Mouse (Mus musculus): ENCODE results near the gene Msh4. TPM values are rescaled to one million over a fixed set of nuclear protein-coding genes. Genes with fewer than 3 reads are reported as not detected.
A peak's percentile ranks its signal among the peaks of the same experiment; 100 is the strongest.
"Not testable (repeated sequence)": the region's sequence is repeated elsewhere in the genome, so short reads cannot be mapped to it uniquely, and the experiment has no call there.

The Msh4 gene
- polyA plus RNA-seq, 1 experiment from 2014 or later = 0.06 TPM

DNA sequence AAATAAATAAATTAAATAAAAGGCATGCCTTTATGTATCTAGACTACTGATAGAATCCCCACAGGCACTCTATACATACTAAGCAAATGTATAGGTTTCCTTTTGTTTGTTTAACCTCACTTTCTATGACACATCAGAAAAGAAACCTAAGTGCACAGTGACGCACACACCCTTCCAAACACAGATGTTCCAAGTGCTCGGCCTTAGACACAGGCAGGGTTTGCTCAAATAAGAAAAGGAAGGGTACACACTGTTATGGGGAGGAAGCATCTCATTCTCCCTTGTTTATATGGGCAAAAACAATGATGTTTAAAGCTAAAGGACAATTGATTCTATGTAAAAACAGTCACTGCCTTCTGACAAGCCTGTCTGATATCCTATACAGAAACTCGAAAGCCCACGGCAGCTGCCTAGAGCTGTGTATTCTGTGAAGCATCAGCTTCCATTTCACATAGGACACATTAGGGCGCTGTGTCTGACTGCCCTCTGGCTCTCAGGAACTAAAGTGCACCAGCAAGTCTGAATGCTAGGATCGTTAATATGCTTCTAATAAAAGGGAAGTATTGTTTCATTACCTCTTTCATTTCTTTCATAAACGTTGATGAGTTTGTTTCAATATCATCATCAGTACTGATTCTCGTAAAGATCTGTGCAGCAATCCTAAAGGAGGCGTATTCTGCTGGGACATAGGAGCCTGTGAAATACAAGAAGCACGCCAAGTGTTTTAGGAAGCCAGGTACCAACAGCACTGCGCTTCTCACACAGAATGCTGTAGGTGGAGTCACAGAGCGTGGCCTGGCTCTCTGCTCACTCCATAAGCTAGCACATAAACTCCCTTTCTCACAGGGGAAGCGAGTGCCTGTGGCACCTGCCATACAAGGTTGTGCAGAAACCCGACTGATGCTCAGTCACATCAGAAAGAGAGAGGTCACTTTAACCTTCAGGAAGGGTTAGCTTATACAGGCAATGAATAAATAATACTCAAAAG lies 38.5 kb downstream of the Msh4 start:
- Histone ChIP-seq H3K4me3 (no peak overlapping the region), H3K9ac (no peak overlapping the region), H3K9me3 (no peaks in the 10 kb centered on the region), H3K4me1 (no peaks in the 10 kb centered on the region), H3K27me3 (no peaks in the 10 kb centered on the region), H3K36me3 (no peaks in the 10 kb centered on the region), H3K27ac (no peak overlapping the region), H3K4me2 (no peak overlapping the region)
- no peak for ATAC-seq (ENCODE audit: borderline replicate concordance, extremely low read depth, low FRiP score, low TSS enrichment)
- WGBS = 58% methylated on average over 14 of the region's 14 CpGs

- ATAC-seq (ENCODE audit: borderline replicate concordance, extremely low read depth, low FRiP score, low TSS enrichment) = no peak
- WGBS = 77% methylated on average over 4 of the region's 4 CpGs
- Histone ChIP-seq H3K27me3 (no peaks in the 10 kb centered on the region), H3K4me2 (no peak overlapping the region), H3K36me3 (no peaks in the 10 kb centered on the region), H3K27ac (no peak overlapping the region), H3K4me1 (no peaks in the 10 kb centered on the region), H3K4me3 (no peak overlapping the region), H3K9me3 (no peaks in the 10 kb centered on the region), H3K9ac (no peak overlapping the region)
These were observed 41.1 kb downstream of the Msh4 start for GRCm38 (mm10) chr3:153864636-153865429.

DNA sequence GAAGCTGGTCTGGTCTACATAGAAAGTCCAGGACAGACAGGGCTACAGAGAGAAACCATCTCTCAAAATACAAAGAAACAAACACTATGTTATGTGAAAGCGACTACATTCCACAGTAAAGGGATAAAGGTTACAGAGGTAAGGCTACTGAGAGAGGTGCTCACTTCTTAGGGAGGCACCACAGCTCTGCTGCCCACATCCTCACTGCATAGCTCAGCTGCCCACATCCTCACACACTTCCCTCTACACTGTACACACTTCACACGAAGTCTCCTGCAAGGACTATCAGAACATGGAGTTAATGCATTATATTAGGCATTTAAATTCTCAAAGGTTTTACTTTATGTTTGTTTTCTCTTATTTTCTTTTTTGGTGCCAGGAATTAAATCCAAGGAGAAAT lies 42.1 kb downstream of the Msh4 start:
- Histone ChIP-seq H3K27me3 (no peaks in the 10 kb centered on the region), H3K9ac (no peak overlapping the region), H3K9me3 (no peaks in the 10 kb centered on the region), H3K4me2 (no peak overlapping the region), H3K36me3 (no peaks in the 10 kb centered on the region), H3K4me1 (no peaks in the 10 kb centered on the region), H3K4me3 (no peak overlapping the region), H3K27ac (no peak overlapping the region)
- 61% methylated on average over 2 of the region's 2 CpGs for WGBS
- ATAC-seq (ENCODE audit: borderline replicate concordance, extremely low read depth, low FRiP score, low TSS enrichment) = no peak

DNA sequence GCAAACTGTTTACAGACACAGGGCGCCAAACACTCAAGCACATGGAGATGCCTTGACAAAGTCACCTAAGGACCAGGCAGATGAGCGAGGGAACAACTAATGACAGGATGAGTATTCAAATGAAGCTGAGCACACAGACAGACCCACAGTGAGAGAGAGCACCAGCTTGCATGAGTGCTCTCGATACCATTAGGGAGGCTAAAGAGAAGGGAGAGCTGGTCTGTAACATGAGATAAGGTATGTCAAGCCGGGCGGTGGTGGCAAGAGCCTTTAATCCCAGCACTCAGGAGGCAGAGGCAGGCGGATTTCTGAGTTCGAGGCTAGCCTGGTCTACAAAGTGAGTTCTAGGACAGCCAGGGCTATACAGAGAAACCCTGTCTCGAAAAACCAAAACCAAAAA lies 45.5 kb downstream of the Msh4 start:
- H3K9ac ChIP-seq; H3K27me3 ChIP-seq; H3K4me1 ChIP-seq; ATAC-seq (ENCODE audit: borderline replicate concordance, extremely low read depth, low FRiP score, low TSS enrichment); H3K9me3 ChIP-seq; H3K4me3 ChIP-seq; H3K27ac ChIP-seq; H3K36me3 ChIP-seq; H3K4me2 ChIP-seq: not testable (repeated sequence)
- WGBS = 84% methylated on average over 8 of the region's 8 CpGs

DNA sequence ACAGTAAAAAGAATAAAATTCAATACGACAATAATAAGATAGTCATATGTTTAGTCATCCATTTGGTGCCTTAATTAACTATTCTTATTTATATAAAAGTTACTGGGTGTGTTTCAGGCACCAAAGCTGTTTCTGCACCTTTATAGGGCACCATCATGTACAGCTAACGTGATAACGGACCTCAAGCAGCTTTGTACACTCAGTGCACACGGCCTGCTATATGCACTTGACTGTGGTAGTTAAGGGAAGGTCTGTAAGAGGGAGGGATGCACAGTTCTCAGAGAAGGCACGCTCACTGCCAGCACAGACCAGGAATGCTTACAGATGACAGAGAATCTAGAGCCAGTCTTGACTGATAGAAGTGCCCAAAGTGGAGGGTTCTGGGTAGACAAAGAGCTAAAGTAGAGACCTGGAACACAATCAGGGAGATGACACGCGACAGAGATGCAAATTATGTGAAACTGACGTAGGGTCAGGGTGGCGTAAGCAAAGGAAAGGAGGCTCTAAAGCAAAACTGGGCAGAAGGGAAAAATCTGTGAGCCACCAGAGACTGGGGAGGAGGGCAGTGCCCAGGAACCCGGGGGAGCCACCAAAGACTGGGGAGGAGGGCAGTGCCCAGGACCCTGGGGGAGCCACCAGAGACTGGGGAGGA lies 47.5 kb downstream of the Msh4 start:
- H3K4me3 ChIP-seq = no peak overlapping the region
- H3K9me3 ChIP-seq = no peaks in the 10 kb centered on the region
- H3K9ac ChIP-seq = no peak overlapping the region
- H3K4me2 ChIP-seq = no peak overlapping the region
- no peak overlapping the region for H3K27ac ChIP-seq
- H3K4me1 ChIP-seq = no peaks in the 10 kb centered on the region
- H3K27me3 ChIP-seq = no peaks in the 10 kb centered on the region
- WGBS = 69% methylated on average over 10 of the region's 10 CpGs
- ATAC-seq (ENCODE audit: borderline replicate concordance, extremely low read depth, low FRiP score, low TSS enrichment) = no peak
- no peaks in the 10 kb centered on the region for H3K36me3 ChIP-seq

- H3K4me1 ChIP-seq = peaks cover 10% of the 10 kb centered on the region
- WGBS = 44% methylated on average over 8 of the region's 8 CpGs
- ATAC-seq (ENCODE audit: borderline replicate concordance, extremely low read depth, low FRiP score, low TSS enrichment) = peak; percentile 74; the same call in 1 of the 2 replicates
- H3K36me3 ChIP-seq = no peaks in the 10 kb centered on the region
- H3K4me3 ChIP-seq = no peak overlapping the region
- H3K9me3 ChIP-seq = no peaks in the 10 kb centered on the region
- H3K27ac ChIP-seq = no peak overlapping the region
- no peak overlapping the region for H3K9ac ChIP-seq
- no peak overlapping the region for H3K4me2 ChIP-seq
- H3K27me3 ChIP-seq = no peaks in the 10 kb centered on the region
These were observed 53.7 kb downstream of the Msh4 start for GRCm38 (mm10) chr3:153852266-153852665.

- no peaks in the 10 kb centered on the region for H3K36me3 ChIP-seq
- 87% methylated on average over 7 of the region's 7 CpGs for WGBS
These were observed 55.2 kb downstream of the Msh4 start for GRCm38 (mm10) chr3:153850759-153851158.

GRCm38 (mm10) chr3:153849368-153850015 lies 56.4 kb downstream of the Msh4 start:
- Histone ChIP-seq H3K27me3 (no peaks in the 10 kb centered on the region), H3K4me2 (peak overlapping the region; percentile 21; the same call in 1 of the 2 replicates), H3K27ac (no peak overlapping the region), H3K36me3 (no peaks in the 10 kb centered on the region), H3K9ac (no peak overlapping the region), H3K4me3 (no peak overlapping the region), H3K4me1 (peaks cover 10% of the 10 kb centered on the region), H3K9me3 (no peaks in the 10 kb centered on the region)
- WGBS = 9% methylated on average over 5 of the region's 5 CpGs
- peak; percentile 91 for ATAC-seq (ENCODE audit: borderline replicate concordance, extremely low read depth, low FRiP score, low TSS enrichment)

More at GRCm38 (mm10) chr3:153850759-153851158, 55.2 kb downstream of the Msh4 start:
- Histone ChIP-seq H3K9me3 (no peaks in the 10 kb centered on the region), H3K27ac (no peak overlapping the region), H3K27me3 (no peaks in the 10 kb centered on the region), H3K9ac (no peak overlapping the region), H3K4me1 (peaks cover 10% of the 10 kb centered on the region), H3K4me3 (no peak overlapping the region), H3K4me2 (no peak overlapping the region)
- ATAC-seq (ENCODE audit: borderline replicate concordance, extremely low read depth, low FRiP score, low TSS enrichment) = no peak

DNA sequence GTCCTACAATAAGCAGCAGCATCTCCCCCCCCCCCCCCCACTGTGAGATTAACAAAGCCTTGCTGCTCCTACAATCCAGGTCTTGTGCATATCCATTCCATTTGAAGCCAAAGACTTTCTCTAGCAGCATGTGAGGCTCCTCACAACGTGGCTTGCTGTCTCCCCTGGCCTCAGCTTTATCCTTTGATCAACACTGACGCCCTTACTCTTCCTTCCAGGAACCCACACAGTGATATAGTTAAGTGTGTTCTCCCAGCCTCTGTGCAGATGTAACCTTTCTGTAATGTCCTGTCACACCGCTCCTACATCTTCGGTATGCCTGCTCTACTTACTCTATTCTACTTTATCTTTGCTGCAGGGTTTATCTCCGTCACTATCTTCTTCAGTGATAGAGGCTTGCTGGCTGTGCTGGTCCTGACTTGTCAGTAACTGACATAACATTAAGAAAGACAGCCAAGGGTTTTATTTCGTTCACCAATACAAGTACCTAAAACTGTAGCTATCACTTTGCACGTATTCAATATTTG lies 58.7 kb downstream of the Msh4 start:
- Histone ChIP-seq H3K36me3 (no peaks in the 10 kb centered on the region), H3K27me3 (no peaks in the 10 kb centered on the region), H3K9ac (no peak overlapping the region), H3K4me3 (no peak overlapping the region), H3K4me2 (no peak overlapping the region), H3K4me1 (peaks cover 10% of the 10 kb centered on the region), H3K27ac (no peak overlapping the region), H3K9me3 (no peaks in the 10 kb centered on the region)
- no peak for ATAC-seq (ENCODE audit: borderline replicate concordance, extremely low read depth, low FRiP score, low TSS enrichment)
- 55% methylated on average over 7 of the region's 7 CpGs for WGBS

GRCm38 (mm10) chr3:153846109-153846508 lies 59.8 kb downstream of the Msh4 start:
- peaks cover 10% of the 10 kb centered on the region for H3K4me1 ChIP-seq
- no peaks in the 10 kb centered on the region for H3K36me3 ChIP-seq
- no peaks in the 10 kb centered on the region for H3K27me3 ChIP-seq
- 93% methylated on average over 4 of the region's 4 CpGs for WGBS
- H3K9ac ChIP-seq = no peak overlapping the region
- H3K9me3 ChIP-seq = no peaks in the 10 kb centered on the region
- no peak overlapping the region for H3K4me2 ChIP-seq
- H3K27ac ChIP-seq = no peak overlapping the region
- no peak overlapping the region for H3K4me3 ChIP-seq
- no peak for ATAC-seq (ENCODE audit: borderline replicate concordance, extremely low read depth, low FRiP score, low TSS enrichment)

DNA sequence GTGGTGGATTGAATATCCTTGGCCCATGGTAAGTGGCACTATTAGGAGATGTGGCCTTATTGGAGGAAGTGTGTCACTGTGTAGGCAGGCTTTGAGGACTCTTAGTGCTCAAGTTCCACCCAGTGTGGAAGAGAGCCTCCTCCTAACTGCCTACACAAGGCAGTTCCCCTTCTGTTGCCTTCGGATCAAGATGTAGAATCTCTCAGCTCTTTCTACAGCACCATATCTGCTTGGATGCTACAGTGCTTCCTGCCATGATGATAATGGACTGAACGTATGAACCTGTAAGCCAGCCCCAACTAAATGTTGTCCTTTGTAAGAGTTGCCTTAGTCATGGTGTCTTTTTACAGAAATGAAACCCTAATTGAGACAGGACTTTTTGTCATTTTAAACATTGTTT lies 60.4 kb downstream of the Msh4 start:
- Histone ChIP-seq H3K27me3 (no peaks in the 10 kb centered on the region), H3K9ac (no peak overlapping the region), H3K4me3 (no peak overlapping the region), H3K36me3 (no peaks in the 10 kb centered on the region), H3K27ac (no peak overlapping the region), H3K4me2 (no peak overlapping the region), H3K4me1 (peaks cover 10% of the 10 kb centered on the region), H3K9me3 (no peaks in the 10 kb centered on the region)
- 79% methylated on average over 2 of the region's 2 CpGs for WGBS
- no peak for ATAC-seq (ENCODE audit: borderline replicate concordance, extremely low read depth, low FRiP score, low TSS enrichment)

All from lung, embryonic 15.5 days (tissue).